Mouse (Mus musculus): ENCODE measurements around the gene Igsf8.

DNA sequence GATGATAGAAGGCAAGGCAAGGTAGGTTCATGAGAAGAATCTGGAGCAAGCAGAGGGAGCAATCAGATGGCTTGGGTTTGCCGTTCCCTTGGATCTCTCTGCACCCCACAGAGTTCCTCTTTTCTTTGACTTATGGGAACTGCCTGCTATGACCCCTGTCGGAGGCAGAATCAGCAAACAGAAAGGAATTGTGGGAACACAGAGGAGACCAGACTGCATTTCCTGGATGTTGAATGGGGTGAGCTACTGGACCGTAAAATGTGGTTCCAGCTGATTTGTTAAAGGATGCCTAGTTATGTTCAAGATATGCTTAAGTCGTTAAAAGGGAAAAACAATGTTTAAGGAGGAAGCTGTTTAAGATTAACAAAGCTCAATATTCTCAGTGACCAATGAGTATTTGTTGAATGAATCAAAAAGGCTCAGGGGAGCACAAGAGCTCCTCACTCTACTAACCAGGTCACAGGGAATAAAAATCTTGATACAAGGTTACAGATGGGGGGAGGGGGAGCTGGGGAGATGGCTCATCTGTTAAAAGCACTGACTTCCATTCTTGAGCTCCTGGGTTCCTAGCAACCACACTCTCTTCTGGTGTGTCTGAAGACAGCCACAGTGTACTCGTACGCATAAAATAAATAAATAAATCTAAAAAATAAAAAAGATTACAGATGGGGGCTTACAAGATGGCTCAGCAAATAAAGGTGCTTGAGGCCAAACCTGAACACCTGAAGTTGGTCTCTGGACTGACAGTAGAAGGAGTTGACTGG lies 20.3 kb upstream of the Igsf8 start:
- TF ChIP-seq CTCF (IDR thresholded peaks at IDR 0.05) (no peak), EP300 (IDR thresholded peaks at IDR 0.05; ENCODE audit: insufficient read depth, low read depth, low read length) (no peak)
